Mouse (Mus musculus) liver, embryonic 15.5 days (tissue): ENCODE measurements at regions not wholly inside any gene's neighbourhood (a gene's known extent, or its start where the extent isn't known, plus 50 kb on each side); places are given as distances from the start of the nearest gene placed in this dataset.

Experiments
- ATAC-seq: fragments of 200-750 bp; cut with Nextera tagmentation; 2 replicates; pipeline ENCODE4 v1.8.0; 2017; ENCODE audit warnings: moderate number of reproducible peaks, mild to moderate bottlenecking, moderate library complexity; ENCODE audit not compliant: insufficient read depth
- H3K27ac ChIP-seq: fragments of 300-500 bp; sonication (generic); replicated peaks from 2 replicates; pipeline ENCODE4 v1.5.1; 2015; ENCODE audit warnings: mild to moderate bottlenecking, inconsistent platforms
- H3K27me3 ChIP-seq: fragments of 300-500 bp; sonication (generic); 2 replicates; pipeline ENCODE4 v1.6.1; 2015; ENCODE audit warnings: mild to moderate bottlenecking, inconsistent platforms
- H3K36me3 ChIP-seq: fragments of 300-500 bp; sonication (generic); replicated peaks from 2 replicates; pipeline ENCODE4 v1.6.1; 2015; ENCODE audit warnings: moderate library complexity, mild to moderate bottlenecking, inconsistent platforms
- H3K4me1 ChIP-seq: fragments of 300-500 bp; sonication (generic); replicated peaks from 2 replicates; pipeline ENCODE4 v1.6.1; 2015; ENCODE audit warnings: inconsistent platforms
- H3K4me2 ChIP-seq: fragments of 300-500 bp; sonication (generic); 2 replicates; pipeline ENCODE4 v1.6.1; 2015; ENCODE audit warnings: moderate library complexity, mild to moderate bottlenecking, inconsistent platforms
- H3K4me3 ChIP-seq: fragments of 300-500 bp; sonication (generic); replicated peaks from 2 replicates; pipeline ENCODE4 v1.5.1; 2015; ENCODE audit warnings: mild to moderate bottlenecking, inconsistent platforms
- H3K9ac ChIP-seq: fragments of 300-500 bp; sonication (generic); 2 replicates; pipeline ENCODE4 v1.6.1; 2015; ENCODE audit warnings: moderate library complexity, mild to moderate bottlenecking, inconsistent platforms
- H3K9me3 ChIP-seq: fragments of 300-500 bp; sonication (generic); replicated peaks from 2 replicates; pipeline ENCODE4 v1.6.1; 2016; ENCODE audit warnings: inconsistent platforms
- WGBS: fragments of 180-500 bp; shearing (Covaris S2); methylation state at CpG from one replicate; pipeline ENCODE4 v1.1.7; 2015; ENCODE audit warnings: mixed read lengths; ENCODE audit not compliant: insufficient replicate concordance; 5-methylcytosine and 5-hydroxymethylcytosine counted together

DNA sequence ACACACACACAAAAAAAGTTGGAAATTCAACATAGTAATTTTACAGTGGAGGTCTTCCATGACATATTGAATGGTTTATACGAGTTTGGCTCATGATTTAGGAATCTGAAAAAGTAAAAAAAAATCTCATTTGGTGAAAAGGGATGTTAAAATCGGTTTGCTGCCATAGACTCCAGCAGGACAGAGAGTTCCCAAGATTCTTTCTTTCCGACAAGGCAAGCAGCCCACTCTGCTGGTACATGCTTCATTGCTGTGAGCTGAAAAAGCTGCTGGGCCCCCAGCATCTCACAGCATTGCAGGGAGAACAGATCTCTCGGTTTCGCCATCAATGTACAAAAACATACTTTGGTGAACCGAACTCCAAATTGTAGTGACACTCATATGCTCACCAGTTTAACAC, 125.8 kb upstream of the Mpdz start:
- Histone ChIP-seq H3K9me3 (no peaks in the 10 kb centered on the region), H3K9ac (no peak overlapping the region), H3K4me3 (no peak overlapping the region), H3K4me1 (no peaks in the 10 kb centered on the region), H3K36me3 (no peaks in the 10 kb centered on the region), H3K27ac (no peak overlapping the region), H3K4me2 (no peak overlapping the region), H3K27me3 (no peaks in the 10 kb centered on the region)
- no peak for ATAC-seq
- 64% methylated on average over 6 of the region's 6 CpGs for WGBS

DNA sequence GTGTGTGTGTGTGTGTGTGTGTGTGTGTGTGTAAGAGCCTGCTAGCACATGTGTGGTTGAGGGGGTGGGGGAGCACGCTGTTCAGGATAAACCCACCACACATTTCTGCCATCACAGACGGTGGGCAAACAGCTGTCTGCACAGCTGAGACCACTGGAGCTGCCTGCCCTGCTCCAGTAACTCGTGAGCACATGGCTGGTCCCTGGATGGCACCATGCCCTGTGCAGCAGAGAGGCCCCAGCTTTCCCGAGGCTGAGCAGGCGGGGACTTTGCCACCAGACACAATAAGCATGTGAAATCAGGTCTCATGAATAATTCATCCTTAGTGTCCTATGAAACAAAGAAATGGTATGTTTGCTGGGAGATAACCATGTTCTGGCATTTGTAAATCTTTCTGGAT, 125.3 kb upstream of the Mpdz start:
- H3K9ac ChIP-seq, result no peak overlapping the region
- ATAC-seq, result no peak
- H3K4me2 ChIP-seq, result no peak overlapping the region
- H3K36me3 ChIP-seq, result no peaks in the 10 kb centered on the region
- H3K27me3 ChIP-seq, result no peaks in the 10 kb centered on the region
- no peak overlapping the region for H3K4me3 ChIP-seq
- H3K4me1 ChIP-seq, result no peaks in the 10 kb centered on the region
- no peaks in the 10 kb centered on the region for H3K9me3 ChIP-seq
- WGBS, result 48% methylated on average over 5 of the region's 5 CpGs
- H3K27ac ChIP-seq, result no peak overlapping the region

DNA sequence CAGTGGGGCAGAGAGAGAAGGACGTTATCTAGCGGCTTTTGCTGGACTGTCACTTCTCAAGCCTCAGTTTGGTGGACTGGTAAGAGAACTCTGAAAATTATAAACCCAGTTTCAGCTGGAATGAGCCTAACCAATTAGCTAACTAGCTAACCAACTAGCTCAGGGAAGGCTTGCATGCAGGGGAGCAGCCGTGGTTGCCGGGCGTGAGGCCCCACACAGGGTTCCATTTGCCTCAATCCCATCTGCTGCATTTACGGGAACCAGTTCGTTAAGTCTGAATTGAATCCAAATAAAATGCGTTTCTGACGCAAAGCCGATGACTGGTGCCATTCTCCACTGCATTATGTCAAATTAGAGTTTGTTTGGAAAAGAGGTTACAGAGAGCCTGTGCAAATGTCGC, 123.9 kb upstream of the Mpdz start:
- Histone ChIP-seq H3K9me3 (no peaks in the 10 kb centered on the region), H3K4me3 (no peak overlapping the region), H3K4me2 (no peak overlapping the region), H3K9ac (no peak overlapping the region), H3K27me3 (no peaks in the 10 kb centered on the region), H3K4me1 (no peaks in the 10 kb centered on the region), H3K36me3 (no peaks in the 10 kb centered on the region), H3K27ac (no peak overlapping the region)
- ATAC-seq, result no peak
- 82% methylated on average over 11 of the region's 11 CpGs for WGBS

DNA sequence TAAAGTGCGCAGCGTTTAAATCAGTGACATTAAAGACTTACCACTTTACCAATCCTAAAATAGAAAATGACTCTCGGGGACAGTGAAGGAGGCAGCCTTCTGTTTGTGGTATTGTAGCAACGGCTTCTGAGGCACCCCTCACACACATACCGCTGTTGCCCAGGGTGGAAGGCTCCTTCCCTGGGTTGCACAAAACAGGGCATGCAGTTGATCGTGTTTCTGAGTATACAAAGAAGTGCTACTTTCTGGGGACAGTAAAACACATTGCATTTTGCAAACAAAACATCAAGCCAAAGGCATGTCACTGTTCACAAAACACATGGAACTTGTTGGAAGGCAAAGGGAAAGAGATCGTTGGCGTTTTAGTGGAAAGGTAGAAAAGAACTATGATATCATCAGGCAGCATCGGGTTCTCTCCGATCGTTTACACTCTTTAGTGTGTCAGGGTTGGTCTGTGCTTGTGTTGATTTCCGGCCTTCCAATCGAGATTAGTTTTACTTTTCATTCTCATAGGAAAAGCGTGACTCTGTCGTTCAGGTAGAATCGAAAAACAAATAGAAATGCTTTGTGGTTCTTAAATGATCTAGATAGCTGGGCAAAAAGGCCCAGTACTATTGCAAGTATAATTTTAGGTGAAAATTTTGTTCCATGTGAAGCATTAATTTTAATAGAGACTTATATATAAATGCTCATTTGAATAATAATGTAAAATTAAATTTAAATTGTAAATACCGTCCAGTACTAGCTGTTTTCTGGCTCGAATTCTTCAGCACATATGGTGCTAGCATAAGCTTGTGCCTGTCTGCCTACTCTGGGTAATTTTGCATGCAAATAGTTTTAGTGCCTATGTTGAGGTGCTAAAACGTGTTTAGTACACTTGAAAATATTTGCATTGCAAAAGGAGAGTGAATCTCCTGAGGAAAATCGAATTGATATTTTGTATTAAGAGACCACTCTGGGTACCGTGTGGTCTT, 123.1 kb upstream of the Mpdz start:
- no peak overlapping the region for H3K9ac ChIP-seq
- 70% methylated on average over 21 of the region's 21 CpGs for WGBS
- ATAC-seq, result no peak
- no peak overlapping the region for H3K4me3 ChIP-seq
- H3K27me3 ChIP-seq, result no peaks in the 10 kb centered on the region
- no peak overlapping the region for H3K4me2 ChIP-seq
- H3K27ac ChIP-seq, result no peak overlapping the region
- no peaks in the 10 kb centered on the region for H3K36me3 ChIP-seq
- H3K4me1 ChIP-seq, result no peaks in the 10 kb centered on the region
- H3K9me3 ChIP-seq, result no peaks in the 10 kb centered on the region

DNA sequence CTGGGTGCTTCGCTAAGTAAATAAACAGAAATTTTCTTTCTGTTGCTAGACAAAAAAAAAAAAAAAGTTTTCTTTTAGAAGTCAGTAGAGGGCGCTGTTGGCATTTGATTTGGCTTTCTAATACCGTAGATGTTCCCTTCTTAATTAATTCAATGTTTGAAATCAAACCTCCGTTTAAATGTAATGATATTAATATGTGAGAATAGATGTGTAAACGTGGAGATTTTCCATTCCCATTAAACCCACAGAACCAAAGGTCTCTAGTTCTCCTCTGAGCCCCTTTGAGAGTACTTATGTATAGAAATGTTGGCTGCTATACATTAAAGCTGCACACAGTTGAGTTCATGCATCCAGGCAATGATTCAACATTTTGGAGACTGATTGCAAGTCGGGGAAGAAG, 121.8 kb upstream of the Mpdz start:
- H3K4me3 ChIP-seq, result no peak overlapping the region
- no peaks in the 10 kb centered on the region for H3K9me3 ChIP-seq
- no peaks in the 10 kb centered on the region for H3K27me3 ChIP-seq
- no peaks in the 10 kb centered on the region for H3K4me1 ChIP-seq
- no peak overlapping the region for H3K9ac ChIP-seq
- no peak for ATAC-seq
- no peak overlapping the region for H3K4me2 ChIP-seq
- no peak overlapping the region for H3K27ac ChIP-seq
- WGBS, result 4% methylated on average over 6 of the region's 6 CpGs
- H3K36me3 ChIP-seq, result no peaks in the 10 kb centered on the region

DNA sequence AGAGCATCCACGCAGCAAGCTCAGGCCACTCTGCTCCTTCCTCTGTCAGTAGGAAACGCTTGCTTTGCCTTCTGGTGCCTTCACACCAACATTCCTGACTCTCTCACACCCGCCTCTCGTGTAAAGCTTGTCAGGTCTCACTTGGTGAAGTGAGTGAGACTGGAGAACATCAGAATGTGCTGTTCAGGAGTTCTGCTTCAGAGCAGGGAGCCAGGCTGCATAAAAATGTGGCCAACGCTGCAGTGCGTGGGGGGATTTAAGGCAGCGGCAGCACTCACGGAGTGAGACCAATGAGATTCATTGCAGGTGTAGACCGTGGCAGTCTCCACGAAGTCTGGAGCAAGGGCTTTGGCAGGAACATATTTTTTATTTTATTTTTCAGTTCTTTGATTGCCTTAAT, 121.0 kb upstream of the Mpdz start:
- no peak overlapping the region for H3K27ac ChIP-seq
- H3K9me3 ChIP-seq, result no peaks in the 10 kb centered on the region
- no peak overlapping the region for H3K4me2 ChIP-seq
- H3K4me3 ChIP-seq, result no peak overlapping the region
- no peaks in the 10 kb centered on the region for H3K27me3 ChIP-seq
- no peaks in the 10 kb centered on the region for H3K36me3 ChIP-seq
- no peak for ATAC-seq
- WGBS, result 41% methylated on average over 10 of the region's 10 CpGs
- no peak overlapping the region for H3K9ac ChIP-seq
- no peaks in the 10 kb centered on the region for H3K4me1 ChIP-seq

DNA sequence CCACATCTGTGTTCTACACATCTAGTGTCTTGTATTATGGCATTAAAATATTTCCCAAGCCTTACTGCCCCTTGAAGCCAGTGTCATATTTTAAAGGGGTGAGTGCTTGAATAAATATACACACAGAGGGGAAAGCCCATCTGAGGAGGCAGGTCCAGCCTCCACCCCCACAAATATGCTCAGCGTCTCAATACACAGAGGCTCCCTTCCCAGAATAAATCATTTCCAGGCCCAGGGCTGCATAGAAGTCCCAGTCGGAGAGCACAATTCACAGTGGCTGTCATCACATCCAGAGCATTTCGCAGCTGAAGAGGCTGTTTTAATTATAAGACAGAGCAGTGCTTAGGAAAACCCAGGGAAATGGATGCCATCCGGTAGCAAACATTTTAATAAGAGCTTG, 118.8 kb upstream of the Mpdz start:
- WGBS, result 55% methylated on average over 4 of the region's 4 CpGs
- Histone ChIP-seq H3K4me3 (no peak overlapping the region), H3K4me2 (no peak overlapping the region), H3K27ac (no peak overlapping the region), H3K27me3 (no peaks in the 10 kb centered on the region), H3K4me1 (no peaks in the 10 kb centered on the region), H3K9ac (no peak overlapping the region), H3K36me3 (no peaks in the 10 kb centered on the region), H3K9me3 (no peaks in the 10 kb centered on the region)
- no peak for ATAC-seq

DNA sequence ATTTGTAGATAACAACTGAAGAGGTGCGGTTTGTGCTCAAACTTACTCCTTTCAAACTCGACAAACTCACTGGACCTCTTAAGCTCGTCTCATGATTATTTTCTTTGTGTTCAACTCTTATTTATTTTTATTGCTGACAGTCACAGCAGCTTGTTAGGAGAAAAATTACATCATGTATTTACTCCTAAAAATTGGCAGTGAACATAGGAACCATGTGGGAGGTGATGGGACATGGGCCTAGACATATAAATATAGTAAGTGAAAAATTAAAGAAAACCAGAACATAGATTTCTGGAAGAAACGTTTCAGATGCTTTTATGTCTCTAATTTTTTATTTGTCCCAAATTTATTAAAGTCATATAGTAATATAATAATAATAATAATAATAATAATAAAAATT, 108.2 kb upstream of the Mpdz start:
- no peak overlapping the region for H3K9ac ChIP-seq
- H3K27ac ChIP-seq, result no peak overlapping the region
- ATAC-seq, result no peak
- no peaks in the 10 kb centered on the region for H3K27me3 ChIP-seq
- H3K9me3 ChIP-seq, result no peaks in the 10 kb centered on the region
- no peaks in the 10 kb centered on the region for H3K4me1 ChIP-seq
- H3K4me3 ChIP-seq, result no peak overlapping the region
- no peaks in the 10 kb centered on the region for H3K36me3 ChIP-seq
- WGBS, result 65% methylated on average over 4 of the region's 4 CpGs
- no peak overlapping the region for H3K4me2 ChIP-seq

DNA sequence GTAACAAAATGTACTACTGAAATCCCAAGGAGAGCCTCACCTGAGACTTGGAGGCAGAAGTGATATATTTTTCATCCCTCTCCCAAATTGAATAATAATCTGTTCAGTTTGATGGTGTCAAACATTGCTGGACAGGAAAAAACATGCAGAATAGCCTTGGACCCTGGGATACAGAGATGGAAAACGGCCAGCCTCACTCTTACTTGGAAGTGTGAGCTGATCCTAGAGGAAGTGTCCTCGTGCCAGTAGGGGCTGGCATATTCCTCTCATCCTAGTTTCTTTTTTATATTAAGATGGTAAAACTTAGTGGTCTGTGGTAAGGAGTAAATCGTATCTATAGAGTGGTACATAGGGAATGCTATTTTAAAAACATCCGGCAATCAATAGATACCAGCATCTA, 107.6 kb upstream of the Mpdz start:
- no peak overlapping the region for H3K4me2 ChIP-seq
- H3K4me1 ChIP-seq, result no peaks in the 10 kb centered on the region
- H3K27ac ChIP-seq, result no peak overlapping the region
- no peak overlapping the region for H3K4me3 ChIP-seq
- ATAC-seq, result no peak
- no peaks in the 10 kb centered on the region for H3K9me3 ChIP-seq
- no peaks in the 10 kb centered on the region for H3K36me3 ChIP-seq
- H3K27me3 ChIP-seq, result no peaks in the 10 kb centered on the region
- no peak overlapping the region for H3K9ac ChIP-seq
- 64% methylated on average over 4 of the region's 4 CpGs for WGBS

DNA sequence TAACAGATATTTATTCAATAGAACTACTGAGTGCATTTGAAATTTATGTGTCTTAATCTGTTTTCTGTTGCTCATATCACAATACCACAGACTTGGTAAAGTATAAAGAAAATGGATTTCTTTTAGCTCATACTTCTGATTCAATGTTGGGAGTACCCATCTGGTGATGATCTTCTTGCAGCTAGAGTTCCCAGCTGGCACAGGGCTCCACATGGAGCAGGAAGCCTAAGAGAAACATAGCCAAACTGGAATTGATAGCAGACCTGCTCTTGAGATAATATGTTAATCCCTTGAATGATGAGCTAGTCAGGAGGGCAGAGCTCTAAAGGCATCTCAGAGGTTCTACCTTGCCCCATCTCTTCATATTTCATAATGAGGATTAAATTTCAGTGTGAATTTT, 97.9 kb upstream of the Mpdz start:
- H3K9ac ChIP-seq, result no peak overlapping the region
- no peaks in the 10 kb centered on the region for H3K4me1 ChIP-seq
- H3K27ac ChIP-seq, result no peak overlapping the region
- H3K36me3 ChIP-seq, result no peaks in the 10 kb centered on the region
- no peak overlapping the region for H3K4me2 ChIP-seq
- no peaks in the 10 kb centered on the region for H3K27me3 ChIP-seq
- no peak for ATAC-seq
- H3K4me3 ChIP-seq, result no peak overlapping the region
- no peaks in the 10 kb centered on the region for H3K9me3 ChIP-seq

DNA sequence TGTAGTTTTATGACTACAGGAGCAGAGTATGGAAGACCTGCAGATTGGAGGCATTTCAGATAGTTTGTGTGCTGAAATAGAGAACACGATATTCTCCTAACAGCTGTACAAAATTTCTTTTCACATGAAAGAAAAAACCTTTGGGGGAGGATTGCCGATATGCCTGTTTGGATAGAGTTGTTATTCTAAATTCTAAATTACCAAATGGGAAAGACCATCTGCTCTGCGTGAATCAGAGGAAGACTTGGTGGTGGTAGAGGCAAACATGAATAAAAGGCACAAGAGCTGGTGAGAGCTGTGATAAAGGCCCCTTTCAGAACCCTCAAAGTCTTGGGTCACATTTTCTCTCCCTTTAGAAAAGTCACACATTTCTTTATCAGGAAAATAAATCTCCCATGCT, 96.9 kb upstream of the Mpdz start:
- H3K9me3 ChIP-seq, result no peaks in the 10 kb centered on the region
- no peaks in the 10 kb centered on the region for H3K4me1 ChIP-seq
- WGBS, result 66% methylated on average over 3 of the region's 3 CpGs
- no peaks in the 10 kb centered on the region for H3K27me3 ChIP-seq
- H3K4me3 ChIP-seq, result no peak overlapping the region
- H3K36me3 ChIP-seq, result no peaks in the 10 kb centered on the region
- H3K4me2 ChIP-seq, result no peak overlapping the region
- H3K27ac ChIP-seq, result no peak overlapping the region
- H3K9ac ChIP-seq, result no peak overlapping the region
- no peak for ATAC-seq

DNA sequence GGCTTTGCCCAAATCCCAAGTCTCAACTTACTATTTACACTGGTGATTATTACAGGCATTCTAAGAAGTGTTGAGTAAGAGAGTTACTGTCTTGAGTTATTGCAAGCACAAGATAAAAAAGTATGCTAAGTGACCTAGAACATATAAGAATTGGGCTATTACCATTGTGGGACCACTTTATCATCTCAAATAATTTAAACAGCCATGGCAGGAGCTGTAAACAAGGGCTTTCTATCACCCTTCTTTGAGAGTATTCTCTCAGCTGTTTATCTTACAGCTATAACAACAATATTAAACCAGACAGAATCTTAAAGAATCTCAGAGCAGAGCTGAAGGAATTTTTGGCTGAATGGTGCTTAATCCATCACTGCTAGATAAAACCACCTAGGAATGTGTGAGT, 94.2 kb upstream of the Mpdz start:
- no peak for ATAC-seq
- H3K9me3 ChIP-seq, result no peaks in the 10 kb centered on the region
- H3K4me2 ChIP-seq, result no peak overlapping the region
- H3K27me3 ChIP-seq, result no peaks in the 10 kb centered on the region
- H3K4me3 ChIP-seq, result no peak overlapping the region
- H3K4me1 ChIP-seq, result no peaks in the 10 kb centered on the region
- no peaks in the 10 kb centered on the region for H3K36me3 ChIP-seq
- H3K9ac ChIP-seq, result no peak overlapping the region
- H3K27ac ChIP-seq, result no peak overlapping the region
